Mouse (Mus musculus) brain, embryonic 14.5 days (tissue): ENCODE data around the gene Gpbp1. TPM values are rescaled to one million over a fixed set of nuclear protein-coding genes. Genes with fewer than 3 reads are reported as not detected.

Experiments
- DNase-seq: peaks from one replicate; pipeline ENCODE4 v3.0.0-alpha.2; 2011; ENCODE audit warnings: low read depth
- CTCF ChIP-seq: fragments of 200-500 bp; IDR thresholded peaks from 2 replicates; pipeline ENCODE4 v1.5.1; 2012; ENCODE audit warnings: inconsistent platforms, mild to moderate bottlenecking, moderate library complexity, borderline replicate concordance; ENCODE audit not compliant: insufficient read depth, insufficient read length; ENCODE audit errors: extremely low read depth
- POLR2A ChIP-seq: fragments of 200-500 bp; IDR thresholded peaks from 2 replicates; pipeline ENCODE4 v1.6.1; 2012; ENCODE audit warnings: mild to moderate bottlenecking, inconsistent platforms, borderline replicate concordance; ENCODE audit not compliant: poor library complexity, insufficient read depth, insufficient read length, severe bottlenecking; ENCODE audit errors: extremely low read depth
- polyA plus RNA-seq: library from polyadenylated mRNA; depleted of rRNA; stranded (reverse); fragments of >200 nt; gene quantifications from 2 replicates; pipeline ENCODE4 v1.2.3, GENCODE M21; 2012; rRNA removed

Gene Gpbp1
- polyA plus RNA-seq: 44.2 and 55.3 TPM in 2 replicates

DNA sequence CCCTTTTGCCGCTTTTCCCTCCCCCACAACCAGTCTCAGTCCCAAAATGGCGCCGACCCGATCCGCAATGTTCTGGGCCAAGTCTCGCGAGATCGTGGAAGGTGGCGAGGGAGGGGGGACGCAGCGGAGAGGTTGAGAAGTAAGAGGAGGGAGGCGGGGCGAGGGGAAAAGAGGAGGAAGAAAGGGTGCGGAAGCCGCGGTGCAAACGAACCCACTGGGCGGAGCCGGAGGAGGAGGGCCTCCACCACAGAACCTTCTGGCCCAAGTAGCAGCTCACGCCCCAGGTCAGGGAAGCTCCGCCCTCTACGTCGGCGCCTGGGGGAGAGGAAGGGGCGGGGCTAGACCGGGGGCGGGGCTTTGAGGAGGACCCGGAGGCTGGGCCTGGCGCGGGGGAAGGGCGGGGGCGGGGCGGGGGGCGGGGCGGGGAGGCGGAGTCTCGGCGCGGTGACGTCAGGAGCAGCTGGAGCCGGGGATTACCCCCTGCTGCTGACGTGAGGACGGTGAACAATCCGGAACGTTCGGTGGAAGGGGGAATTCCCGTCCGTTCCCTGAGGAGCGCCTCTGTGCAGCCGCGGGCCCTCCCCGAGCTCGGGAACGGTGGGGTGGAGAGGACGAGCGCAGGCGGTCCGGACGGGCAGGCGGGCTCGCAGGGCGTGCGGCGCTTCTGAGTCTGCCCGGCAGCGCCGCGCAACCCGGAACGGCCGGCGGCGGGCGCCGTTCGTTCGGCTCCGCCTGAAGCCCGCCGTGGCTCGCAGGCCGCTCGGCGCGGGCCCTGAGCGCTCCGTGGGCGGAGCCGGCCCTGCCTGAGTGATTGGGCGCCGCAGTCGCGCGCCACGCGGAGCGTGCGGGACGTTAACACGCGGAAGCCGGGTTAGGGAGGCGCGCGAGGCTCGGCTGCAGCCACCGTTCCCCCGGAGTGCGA lies at the start of gene Gpbp1:
Gpbp1 (minus strand) TSS at position 310 of the 922 bp plus-strand sequence.
- peak; percentile 100 for DNase-seq
- peak; percentile 48; the same call in 1 of the 2 replicates for TF ChIP-seq POLR2A
- no peak for TF ChIP-seq CTCF

- TF ChIP-seq CTCF: no peak
- no peak for TF ChIP-seq POLR2A
- no peak for DNase-seq
Measured at GRCm38 (mm10) chr13:111537718-111538117, 47.8 kb upstream of the Gpbp1 start.

GRCm38 (mm10) chr13:111536207-111536887 lies 46.4 kb upstream of the Gpbp1 start:
- TF ChIP-seq CTCF (no peak), POLR2A (no peak)
- DNase-seq: no peak

DNA sequence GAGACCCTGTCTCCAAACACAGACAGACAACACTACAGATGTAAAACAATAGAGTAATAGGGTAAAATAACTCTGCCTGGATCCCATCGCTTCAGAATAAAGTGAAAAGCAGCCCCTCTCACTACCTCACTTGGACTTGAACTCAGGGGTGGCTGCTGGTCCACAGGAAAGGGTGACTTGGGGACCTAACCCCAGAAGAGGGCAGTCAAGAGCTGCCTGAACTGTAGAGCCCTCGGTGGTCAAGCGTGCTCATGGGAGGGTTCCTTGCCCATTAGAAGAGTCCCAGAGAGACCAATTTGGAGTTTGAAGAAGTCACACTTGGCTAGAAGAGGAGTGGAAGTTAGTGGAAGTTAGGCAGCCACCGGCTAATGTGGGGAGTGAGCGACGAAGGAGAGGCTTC lies 44.2 kb upstream of the Gpbp1 start:
- TF ChIP-seq CTCF: peak; percentile 24; the same call in 1 of the 2 replicates
- no peak for TF ChIP-seq POLR2A
- DNase-seq: peak; percentile 6

DNA sequence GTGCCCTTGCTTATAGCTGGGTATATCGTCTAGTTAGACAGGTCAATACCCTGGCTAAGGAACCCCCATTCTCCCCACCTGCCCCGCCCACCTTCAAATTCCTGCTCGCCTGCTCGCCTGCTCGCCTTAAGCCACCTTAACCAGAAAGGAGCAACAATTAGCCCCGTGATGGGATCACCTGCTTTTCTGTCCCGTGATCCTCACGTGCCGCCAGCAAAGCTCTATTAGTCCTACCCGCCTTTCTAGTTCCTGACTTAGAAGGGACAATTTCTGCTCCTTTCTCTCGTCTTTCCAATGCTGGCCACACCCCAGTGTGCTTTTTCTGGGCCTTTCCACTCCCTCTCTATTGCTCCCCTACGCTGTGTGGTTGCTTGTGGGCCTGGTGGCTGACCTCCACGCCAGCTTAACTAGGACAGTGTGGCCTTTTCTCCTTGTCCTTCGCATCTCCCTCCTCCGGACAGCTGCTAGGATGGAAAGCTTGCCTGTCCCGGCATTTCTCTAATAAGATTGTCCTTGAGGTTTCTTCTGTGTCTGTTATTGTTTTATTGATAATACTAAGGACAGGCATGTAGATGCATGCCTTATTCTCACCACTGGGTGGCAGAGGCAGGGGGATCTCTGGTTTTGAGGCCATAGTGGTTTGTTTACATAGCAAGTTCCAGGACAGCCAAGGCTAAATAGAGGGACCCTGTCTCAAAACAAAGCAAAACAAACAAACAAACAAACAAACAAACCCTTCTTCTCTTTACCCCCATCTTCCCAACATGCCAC lies 42.5 kb upstream of the Gpbp1 start:
- DNase-seq: peak; percentile 7
- TF ChIP-seq CTCF: peak; percentile 33; the same call in 1 of the 2 replicates
- no peak for TF ChIP-seq POLR2A

- DNase-seq: no peak
- TF ChIP-seq CTCF (no peak), POLR2A (no peak)
Measured at GRCm38 (mm10) chr13:111531701-111532100, 41.8 kb upstream of the Gpbp1 start.

- DNase-seq: no peak
- TF ChIP-seq POLR2A (no peak), CTCF (no peak)
Measured at GRCm38 (mm10) chr13:111524277-111524676, 34.4 kb upstream of the Gpbp1 start.

DNA sequence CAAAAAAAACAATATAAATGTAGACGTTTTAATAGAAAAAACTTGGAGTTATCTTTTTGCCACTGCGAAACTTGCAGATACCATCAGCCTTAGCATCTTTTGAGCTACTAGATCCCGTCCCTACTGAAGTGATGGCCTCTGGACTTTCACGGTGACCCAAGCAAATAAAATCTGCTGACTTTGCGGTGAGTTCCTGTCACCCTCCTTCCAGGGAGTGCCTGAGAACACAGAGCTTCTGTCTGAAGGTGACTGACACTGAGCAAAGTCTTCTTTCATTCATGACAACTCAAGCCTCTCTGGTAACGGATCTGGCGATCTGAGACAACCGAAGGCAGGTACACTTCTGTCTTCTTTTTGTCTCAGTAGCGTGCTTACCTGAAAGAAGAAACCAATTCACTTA lies 32.4 kb upstream of the Gpbp1 start:
- TF ChIP-seq POLR2A: no peak
- no peak for TF ChIP-seq CTCF
- DNase-seq: no peak

- TF ChIP-seq CTCF (no peak), POLR2A (no peak)
- DNase-seq: no peak
Measured at GRCm38 (mm10) chr13:111520456-111520855, 30.5 kb upstream of the Gpbp1 start.

DNA sequence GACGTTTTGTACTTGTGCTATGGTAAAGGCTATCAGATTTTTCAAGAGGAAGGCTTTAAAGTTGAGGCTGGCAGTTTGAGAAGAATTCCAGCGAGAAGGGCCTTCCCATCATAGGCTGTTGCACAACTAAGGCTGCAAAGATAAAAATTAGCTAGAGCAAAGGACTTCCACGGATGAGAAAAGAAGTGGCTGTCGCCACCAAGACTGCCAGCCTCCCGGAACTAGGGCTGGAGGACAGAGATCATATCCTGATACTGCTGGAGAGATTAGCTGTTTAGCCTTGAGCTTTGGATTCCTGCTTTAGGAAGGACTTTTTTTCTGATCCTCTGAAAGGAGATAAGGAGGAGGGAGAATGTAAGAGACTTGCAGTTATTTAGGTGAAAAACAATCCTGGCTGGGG lies 28.4 kb upstream of the Gpbp1 start:
- TF ChIP-seq POLR2A (no peak), CTCF (no peak)
- DNase-seq: no peak

DNA sequence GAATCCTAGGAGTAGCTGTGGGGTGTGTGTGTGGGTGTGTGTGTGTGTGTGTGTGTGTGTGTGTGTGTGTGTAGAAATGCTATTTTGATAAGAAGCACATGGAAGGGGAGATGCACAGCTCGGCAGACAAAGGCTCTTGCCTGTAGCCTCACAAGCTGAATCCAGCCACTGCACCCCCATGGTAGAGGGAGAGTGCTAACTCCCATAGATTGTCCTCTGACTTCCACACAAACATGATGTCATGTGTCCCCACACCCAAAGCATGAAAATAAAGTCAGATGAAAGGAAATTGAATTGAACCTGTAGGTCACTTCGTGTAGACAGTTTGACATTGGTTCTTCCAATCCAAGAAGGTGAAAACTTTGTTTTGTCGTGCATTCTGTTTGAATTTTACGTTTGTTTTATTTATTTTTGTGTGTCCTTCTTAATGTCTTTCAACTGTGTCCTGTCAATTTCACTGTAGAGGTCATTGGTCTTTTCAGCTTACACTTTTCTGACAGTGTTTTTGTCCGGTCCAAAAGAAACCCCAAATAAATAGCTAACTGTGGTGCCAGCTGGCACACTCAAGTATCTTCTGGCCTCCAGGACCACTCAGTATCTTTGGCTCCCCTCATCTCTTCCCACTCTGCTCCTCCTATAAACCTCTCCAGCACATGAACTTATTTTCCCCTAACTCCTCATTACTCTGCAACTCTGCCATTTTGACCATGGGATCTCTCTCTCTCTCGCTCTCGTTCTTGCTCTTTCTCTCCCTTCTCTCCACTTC lies 26.7 kb upstream of the Gpbp1 start:
- TF ChIP-seq POLR2A (no peak), CTCF (no peak)
- no peak for DNase-seq
